Mouse (Mus musculus): ENCODE measurements around the gene Apoe.

The Apoe gene

DNA sequence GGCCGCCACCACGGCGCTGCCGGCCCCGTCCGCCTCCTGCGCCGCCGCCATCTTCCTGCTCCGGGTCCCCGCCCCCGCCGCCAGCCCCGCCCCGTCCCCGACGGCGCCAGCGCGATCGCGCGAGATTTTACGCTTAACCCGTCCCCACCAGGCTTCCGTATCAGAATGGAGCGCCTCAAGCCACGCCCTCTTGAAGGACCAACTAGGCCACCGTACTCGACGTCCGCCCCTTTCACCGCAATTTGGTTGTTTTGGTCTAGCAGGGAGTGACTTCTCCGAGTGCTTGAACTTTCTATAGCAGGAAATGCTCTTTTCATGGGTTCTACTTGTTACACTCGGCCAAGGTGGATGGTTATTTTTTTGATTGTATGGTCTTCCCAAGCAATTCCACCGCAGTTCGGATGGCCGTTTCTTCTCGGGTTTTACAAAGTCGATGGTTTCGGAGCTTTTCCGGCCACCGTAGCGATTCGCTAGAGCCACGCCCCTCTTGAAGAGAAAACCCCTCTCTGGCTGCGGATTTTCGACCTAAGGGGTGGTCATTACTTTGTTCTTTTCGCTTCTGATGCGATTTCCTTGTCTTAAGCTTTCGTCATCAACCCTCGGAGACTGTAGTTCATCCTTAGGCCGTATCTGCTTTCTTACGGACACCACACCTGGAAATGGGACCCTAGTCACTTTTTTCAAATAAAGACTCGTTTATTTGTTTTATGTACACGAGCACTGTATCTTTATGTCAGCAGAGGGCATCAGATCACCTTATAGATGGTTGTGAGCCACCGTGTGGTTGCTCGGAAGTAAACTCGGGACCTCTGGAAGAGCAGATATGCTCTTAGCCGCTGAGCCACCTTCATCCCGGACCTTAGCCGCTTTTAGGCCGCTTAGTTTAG lies 33.8 kb downstream of the Apoe start, which contains the start of gene Clptm1:
TSS of gene Clptm1 (minus strand) at position 79 of the 887 bp plus-strand sequence.
- peak; percentile 98 for DNase-seq (ENCODE audit: low spot score)

DNA sequence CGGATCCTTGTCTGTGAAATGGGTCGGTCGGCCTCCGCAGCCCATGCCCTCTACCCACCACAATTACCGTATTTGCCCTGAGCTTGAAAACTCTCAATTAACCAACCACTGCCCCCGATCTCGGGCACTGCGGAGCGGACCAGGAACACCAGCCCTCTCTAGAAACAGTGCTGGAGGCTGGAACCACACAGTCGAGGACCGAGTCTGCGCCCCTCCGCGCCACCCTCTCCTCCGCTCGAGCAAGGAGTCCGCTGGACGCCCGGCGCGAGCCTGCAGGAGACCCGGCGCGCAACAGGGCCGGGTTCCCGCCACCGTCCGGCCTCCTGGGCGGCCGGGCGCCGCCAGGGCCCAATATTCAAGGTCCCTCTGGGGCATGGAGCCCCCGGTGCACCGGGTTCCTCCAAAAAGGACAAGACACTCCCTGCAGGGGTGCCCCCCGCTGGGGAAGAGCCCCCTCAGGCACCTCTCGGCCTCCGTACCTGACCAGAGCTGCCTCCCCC lies 34.5 kb downstream of the Apoe start:
- DNase-seq (ENCODE audit: low spot score) = no peak

DNA sequence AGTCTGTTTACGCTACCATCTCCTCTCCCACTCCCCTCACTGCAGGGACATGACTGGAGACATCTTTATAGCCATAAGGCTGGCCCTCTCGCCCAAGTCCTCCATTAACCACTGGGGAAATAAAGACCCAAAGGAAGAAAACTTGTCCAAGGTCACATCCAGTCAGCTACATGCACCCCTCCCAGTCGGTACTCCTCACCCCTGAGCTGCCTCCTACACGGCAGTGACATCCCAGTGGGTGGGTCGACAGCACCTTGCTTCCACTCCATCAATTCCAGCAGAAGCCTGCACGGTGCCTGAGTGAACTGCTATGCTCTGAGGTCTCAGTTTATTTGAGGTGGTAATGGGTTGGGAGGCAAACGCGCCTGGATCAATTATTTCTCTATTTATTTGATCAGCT lies 35.0 kb downstream of the Apoe start:
- DNase-seq (ENCODE audit: low spot score) = peak; percentile 14

DNA sequence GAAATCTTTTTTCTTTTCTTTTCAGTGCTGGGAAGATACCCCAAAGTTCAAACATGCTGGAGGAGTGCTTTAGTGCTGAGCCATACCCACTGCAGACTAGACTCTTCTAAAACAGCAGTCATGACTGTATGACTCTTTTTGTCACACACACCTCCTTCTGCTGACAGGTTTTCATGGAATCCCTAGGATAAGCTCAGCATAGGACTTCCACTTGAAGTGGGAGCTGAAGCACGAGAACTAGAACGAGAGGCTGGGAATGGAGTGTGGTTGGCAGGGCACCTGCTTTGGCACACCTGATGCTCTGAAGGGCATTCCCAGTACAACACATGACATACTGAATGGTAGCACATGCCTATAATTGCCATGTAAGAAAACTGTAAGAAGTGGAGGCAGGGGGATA lies 46.4 kb downstream of the Apoe start:
- no peak for DNase-seq (ENCODE audit: low spot score)

DNA sequence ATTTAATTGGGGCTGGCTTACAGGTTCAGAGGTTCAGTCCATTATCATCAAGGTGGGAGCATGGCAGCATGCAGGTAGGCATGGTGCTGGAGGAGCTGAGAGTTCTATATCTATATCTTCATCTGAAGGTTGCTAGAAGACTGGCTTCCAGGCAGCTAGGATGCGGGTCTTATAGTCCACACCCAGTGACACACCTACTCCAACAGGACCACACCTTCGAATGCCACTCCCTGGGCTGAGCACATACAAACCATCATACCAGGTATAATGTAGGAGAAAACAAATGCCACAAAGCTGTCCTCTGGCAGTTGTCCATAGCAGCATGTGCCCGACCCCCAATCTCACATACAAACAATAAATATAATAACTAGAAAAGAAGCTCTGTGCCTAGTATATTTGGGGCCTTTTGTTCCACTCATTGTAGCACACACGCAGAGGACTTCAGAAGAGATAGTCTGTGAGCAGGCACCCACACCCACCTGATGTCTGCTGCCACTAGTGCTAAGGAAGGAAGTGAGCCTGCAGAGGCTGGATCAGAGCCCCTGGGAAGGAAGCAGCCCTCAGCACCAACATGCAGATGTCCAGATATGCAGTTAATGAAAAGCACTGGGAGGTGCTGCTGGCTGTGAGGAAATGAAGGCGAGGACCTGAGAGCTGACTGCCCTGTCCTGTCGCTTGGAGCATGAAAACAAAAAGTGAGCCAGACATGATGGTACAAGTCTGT lies 47.8 kb downstream of the Apoe start:
- no peak for DNase-seq (ENCODE audit: low spot score)
